Mouse (Mus musculus) liver, embryonic 14.5 days (tissue): ENCODE measurements around the gene Gpr12. TPM values are rescaled to one million over a fixed set of nuclear protein-coding genes. Genes with fewer than 3 reads are reported as not detected.

Experiments used
- ATAC-seq: fragments of 200-750 bp; cut with Nextera tagmentation; 2 replicates; pipeline ENCODE4 v1.8.0; 2017; ENCODE audit warnings: moderate number of reproducible peaks, mild to moderate bottlenecking, moderate library complexity; ENCODE audit not compliant: insufficient read depth
- DNase-seq, 3 experiments: peaks; one replicate each; pipeline ENCODE4 v3.0.0-alpha.2; 2012 to 2013; ENCODE audit warnings: low read depth in 3 of 3, low spot score in 3 of 3
- H3K27ac ChIP-seq: fragments of 300-500 bp; sonication (generic); 2 replicates; pipeline ENCODE4 v1.5.1; 2014; ENCODE audit warnings: moderate library complexity, mild to moderate bottlenecking, control low read depth, inconsistent platforms
- H3K27me3 ChIP-seq: fragments of 300-500 bp; sonication (generic); 2 replicates; pipeline ENCODE4 v1.6.1; 2014; ENCODE audit warnings: mild to moderate bottlenecking, low read length, moderate library complexity; ENCODE audit not compliant: control insufficient read depth, insufficient read depth
- H3K36me3 ChIP-seq: fragments of 300-500 bp; sonication (generic); replicated peaks from 2 replicates; pipeline ENCODE4 v1.6.1; 2014; ENCODE audit warnings: low read depth; ENCODE audit not compliant: control insufficient read depth, insufficient read depth
- H3K4me1 ChIP-seq, 2 experiments: fragments of 200-500 bp in 1 of 2; fragments of 300-500 bp in 1 of 2; sonication (generic) in 1 of 2; replicated peaks; 2 replicates each; pipeline ENCODE4 v1.6.1; 2012 to 2014; ENCODE audit warnings: antibody characterized with exemption in 1 of 2, inconsistent platforms in 1 of 2, low read length in 1 of 2; ENCODE audit not compliant: control insufficient read depth in 2 of 2, insufficient read depth in 2 of 2
- H3K4me2 ChIP-seq: fragments of 300-500 bp; sonication (generic); 2 replicates; pipeline ENCODE4 v1.6.1; 2014; ENCODE audit warnings: low read depth, mild to moderate bottlenecking, control low read depth, moderate library complexity
- H3K4me3 ChIP-seq, 2 experiments: fragments of 200-500 bp in 1 of 2; fragments of 300-500 bp in 1 of 2; sonication (generic) in 1 of 2; 2 replicates each; pipeline ENCODE4 v1.5.1; 2012 to 2014; ENCODE audit warnings: low read depth in 2 of 2, low read length in 2 of 2, mild to moderate bottlenecking in 2 of 2, control low read depth in 1 of 2, inconsistent platforms in 1 of 2, moderate library complexity in 1 of 2; ENCODE audit not compliant: insufficient read depth in 1 of 2
- H3K9ac ChIP-seq: fragments of 300-500 bp; sonication (generic); replicated peaks from 2 replicates; pipeline ENCODE4 v1.6.1; 2014; ENCODE audit warnings: mild to moderate bottlenecking, control low read depth, moderate library complexity
- H3K9me3 ChIP-seq: fragments of 300-500 bp; sonication (generic); 2 replicates; pipeline ENCODE4 v1.6.1; 2016; ENCODE audit warnings: low read length, mixed read lengths; ENCODE audit not compliant: control insufficient read depth
- CTCF ChIP-seq: IDR thresholded peaks from 2 replicates; pipeline ENCODE4 v1.5.1; 2016; ENCODE audit warnings: antibody characterized with exemption, low read depth, control low read depth
- EP300 ChIP-seq: IDR thresholded peaks from 2 replicates; pipeline ENCODE4 v1.6.1; 2016; ENCODE audit warnings: antibody characterized with exemption, low read depth
- WGBS: fragments of 180-500 bp; shearing (Covaris S2); extraction: QIAGEN DNeasy Blood & Tissue Kit; methylation state at CpG from one replicate; pipeline ENCODE4 v1.1.7; 2014; ENCODE audit not compliant: insufficient replicate concordance; 5-methylcytosine and 5-hydroxymethylcytosine counted together
- polyA plus RNA-seq, 2 experiments: library from polyadenylated mRNA; depleted of rRNA in 1 of 2; stranded (reverse) in 1 of 2; unstranded in 1 of 2; fragments of >200 nt; fragmentation: Nextera tagmentation in 1 of 2; extraction: Ambion mirVana in 1 of 2; gene quantifications; 2 replicates each; pipeline versions ENCODE4 v1.2.1 to v1.2.3; 2012 to 2014

The Gpr12 gene
- polyA plus RNA-seq, 2 experiments = 0.05 to 0.99 TPM

- H3K36me3 ChIP-seq = no peaks in the 10 kb centered on the region
- H3K27ac ChIP-seq = no peak overlapping the region
- H3K4me1 ChIP-seq = peaks cover 0 to 3% of the 10 kb centered on the region in 2 experiments; a peak in 1 of 4 replicates
- no peak overlapping the region for H3K9ac ChIP-seq
- no peak overlapping the region for H3K4me2 ChIP-seq
- DNase-seq (no peak), ATAC-seq (no peak)
- no peak for TF ChIP-seq EP300
- no peak for TF ChIP-seq CTCF
- no peaks in the 10 kb centered on the region for H3K9me3 ChIP-seq
- H3K4me3 ChIP-seq = no peak overlapping the region
- H3K27me3 ChIP-seq = peaks cover 1% of the 10 kb centered on the region; the same call in 1 of the 2 replicates
- WGBS = 62% methylated on average over 4 of the region's 4 CpGs
Measured at GRCm38 (mm10) chr5:146591636-146592035, 6.6 kb upstream of the Gpr12 start.

GRCm38 (mm10) chr5:146590987-146591386, 5.9 kb upstream of the Gpr12 start:
- Histone ChIP-seq H3K27me3 (peaks cover 6% of the 10 kb centered on the region), H3K9ac (no peak overlapping the region), H3K4me1 (no peaks in the 10 kb centered on the region), H3K27ac (no peak overlapping the region), H3K36me3 (no peaks in the 10 kb centered on the region), H3K9me3 (no peaks in the 10 kb centered on the region), H3K4me2 (no peak overlapping the region), H3K4me3 (no peak overlapping the region)
- WGBS = 54% methylated on average over 4 of the region's 4 CpGs
- DNase-seq (no peak), ATAC-seq (no peak)
- no peak for TF ChIP-seq EP300

- ATAC-seq (no peak), DNase-seq (no peak)
- 47% methylated on average over 8 of the region's 8 CpGs for WGBS
- Histone ChIP-seq H3K9me3 (no peaks in the 10 kb centered on the region), H3K27me3 (peaks cover 18% of the 10 kb centered on the region), H3K4me3 (no peak overlapping the region), H3K9ac (no peak overlapping the region), H3K4me2 (no peak overlapping the region), H3K27ac (no peak overlapping the region), H3K36me3 (no peaks in the 10 kb centered on the region), H3K4me1 (no peaks in the 10 kb centered on the region)
- TF ChIP-seq CTCF (no peak), EP300 (no peak)
Measured at GRCm38 (mm10) chr5:146586357-146587070, 1.5 kb upstream of the Gpr12 start.

GRCm38 (mm10) chr5:146585307-146585651, 240 bp upstream of the Gpr12 start:
- H3K4me3 ChIP-seq = no peak overlapping the region
- no peak overlapping the region for H3K9ac ChIP-seq
- 7% methylated on average over 10 of the region's 10 CpGs for WGBS
- peaks cover 18% of the 10 kb centered on the region for H3K27me3 ChIP-seq
- DNase-seq (no peak), ATAC-seq (no peak)
- H3K36me3 ChIP-seq = no peaks in the 10 kb centered on the region
- H3K4me1 ChIP-seq = no peaks in the 10 kb centered on the region
- TF ChIP-seq EP300 (no peak), CTCF (no peak)
- H3K4me2 ChIP-seq = no peak overlapping the region
- H3K9me3 ChIP-seq = no peaks in the 10 kb centered on the region
- no peak overlapping the region for H3K27ac ChIP-seq

GRCm38 (mm10) chr5:146584156-146584477, 922 bp downstream of the Gpr12 start:
- Histone ChIP-seq H3K9ac (no peak overlapping the region), H3K4me3 (no peak overlapping the region), H3K4me2 (peak overlapping the region; percentile 51), H3K27me3 (peaks cover 18% of the 10 kb centered on the region), H3K27ac (no peak overlapping the region), H3K36me3 (no peaks in the 10 kb centered on the region), H3K4me1 (no peaks in the 10 kb centered on the region), H3K9me3 (no peaks in the 10 kb centered on the region)
- TF ChIP-seq CTCF (no peak), EP300 (no peak)
- no peak for ATAC-seq
- 12% methylated on average over 10 of the region's 10 CpGs for WGBS
- no peak for DNase-seq
